Mouse (Mus musculus) forebrain, embryonic 11.5 days (tissue): ENCODE measurements at regions not wholly inside any gene's neighbourhood (a gene's known extent, or its start where the extent isn't known, plus 50 kb on each side); places are given as distances from the start of the nearest gene placed in this dataset.

Experiments used
- ATAC-seq: fragments of 200-750 bp; cut with Nextera tagmentation; replicated peaks from 2 replicates; pipeline ENCODE4 v1.8.0; 2017; ENCODE audit warnings: moderate TSS enrichment; ENCODE audit not compliant: low FRiP score
- DNase-seq: peaks from one replicate; pipeline ENCODE4 v3.0.0-alpha.2; 2017; ENCODE audit warnings: low spot score
- H3K27ac ChIP-seq: fragments of 300-500 bp; sonication (generic); 2 replicates; pipeline ENCODE4 v1.5.1; 2014; ENCODE audit warnings: low read depth, low read length
- H3K27me3 ChIP-seq: fragments of 300-500 bp; sonication (generic); 2 replicates; pipeline ENCODE4 v1.6.1; 2014; ENCODE audit warnings: mild to moderate bottlenecking, low read length, mixed read lengths; ENCODE audit not compliant: control insufficient read depth, insufficient read depth
- H3K36me3 ChIP-seq: fragments of 300-500 bp; sonication (generic); 2 replicates; pipeline ENCODE4 v1.6.1; 2014; ENCODE audit warnings: mild to moderate bottlenecking, low read length, moderate library complexity, mixed read lengths; ENCODE audit not compliant: control insufficient read depth, insufficient read depth
- H3K4me1 ChIP-seq: fragments of 300-500 bp; sonication (generic); replicated peaks from 2 replicates; pipeline ENCODE4 v1.6.1; 2014; ENCODE audit warnings: low read length, mixed read lengths; ENCODE audit not compliant: control insufficient read depth, insufficient read depth
- H3K4me2 ChIP-seq: fragments of 300-500 bp; sonication (generic); 2 replicates; pipeline ENCODE4 v1.6.1; 2014; ENCODE audit warnings: low read depth, mild to moderate bottlenecking, low read length, moderate library complexity, mixed read lengths; ENCODE audit not compliant: severe bottlenecking
- H3K4me3 ChIP-seq: fragments of 300-500 bp; sonication (generic); 2 replicates; pipeline ENCODE4 v1.5.1; 2014; ENCODE audit warnings: low read depth, low read length
- H3K9ac ChIP-seq: fragments of 300-500 bp; sonication (generic); 2 replicates; pipeline ENCODE4 v1.6.1; 2014; ENCODE audit warnings: low read length
- H3K9me3 ChIP-seq: fragments of 300-500 bp; sonication (generic); 2 replicates; pipeline ENCODE4 v1.6.1; 2016; ENCODE audit warnings: low read length, mixed read lengths; ENCODE audit not compliant: control insufficient read depth
- WGBS: fragments of 180-500 bp; shearing (Covaris S2); extraction: QIAGEN DNeasy Blood & Tissue Kit; methylation state at CpG from one replicate; pipeline ENCODE4 v1.1.7; 2014; 5-methylcytosine and 5-hydroxymethylcytosine counted together

- DNase-seq (no peak), ATAC-seq (no peak)
- 76% methylated on average over 2 of the region's 2 CpGs for WGBS
- Histone ChIP-seq H3K27ac (no peak overlapping the region), H3K9ac (no peak overlapping the region), H3K9me3 (no peaks in the 10 kb centered on the region), H3K36me3 (no peaks in the 10 kb centered on the region), H3K4me1 (no peaks in the 10 kb centered on the region), H3K4me2 (no peak overlapping the region), H3K27me3 (no peaks in the 10 kb centered on the region), H3K4me3 (no peak overlapping the region)
Measured at GRCm38 (mm10) chr11:7852612-7853011, 638.9 kb upstream of the Igfbp3 start.

- H3K27me3 ChIP-seq: no peaks in the 10 kb centered on the region
- WGBS: 74% methylated on average over 8 of the region's 8 CpGs
- H3K27ac ChIP-seq: no peak overlapping the region
- no peak for DNase-seq
- no peaks in the 10 kb centered on the region for H3K4me1 ChIP-seq
- H3K4me2 ChIP-seq: no peak overlapping the region
- no peaks in the 10 kb centered on the region for H3K9me3 ChIP-seq
- no peak overlapping the region for H3K9ac ChIP-seq
- no peak for ATAC-seq
- no peak overlapping the region for H3K4me3 ChIP-seq
- H3K36me3 ChIP-seq: no peaks in the 10 kb centered on the region
Measured at GRCm38 (mm10) chr11:7838311-7839237, 624.9 kb upstream of the Igfbp3 start.

GRCm38 (mm10) chr11:7837486-7837885, 623.8 kb upstream of the Igfbp3 start:
- no peak overlapping the region for H3K4me3 ChIP-seq
- no peaks in the 10 kb centered on the region for H3K27me3 ChIP-seq
- ATAC-seq: no peak
- H3K9ac ChIP-seq: no peak overlapping the region
- H3K9me3 ChIP-seq: no peaks in the 10 kb centered on the region
- no peak overlapping the region for H3K4me2 ChIP-seq
- no peak for DNase-seq
- 88% methylated on average over 5 of the region's 5 CpGs for WGBS
- no peaks in the 10 kb centered on the region for H3K36me3 ChIP-seq
- no peaks in the 10 kb centered on the region for H3K4me1 ChIP-seq
- no peak overlapping the region for H3K27ac ChIP-seq

GRCm38 (mm10) chr11:7834151-7834550, 620.4 kb upstream of the Igfbp3 start:
- H3K9ac ChIP-seq: no peak overlapping the region
- WGBS: 50% methylated on average over 2 of the region's 2 CpGs
- no peak overlapping the region for H3K4me2 ChIP-seq
- ATAC-seq (no peak), DNase-seq (no peak)
- no peaks in the 10 kb centered on the region for H3K9me3 ChIP-seq
- no peak overlapping the region for H3K4me3 ChIP-seq
- H3K27me3 ChIP-seq: no peaks in the 10 kb centered on the region
- H3K27ac ChIP-seq: no peak overlapping the region
- no peaks in the 10 kb centered on the region for H3K4me1 ChIP-seq
- H3K36me3 ChIP-seq: no peaks in the 10 kb centered on the region

- Histone ChIP-seq H3K4me1 (no peaks in the 10 kb centered on the region), H3K27ac (no peak overlapping the region), H3K9me3 (no peaks in the 10 kb centered on the region), H3K4me2 (no peak overlapping the region), H3K36me3 (no peaks in the 10 kb centered on the region), H3K9ac (no peak overlapping the region), H3K27me3 (no peaks in the 10 kb centered on the region), H3K4me3 (no peak overlapping the region)
- WGBS: 75% methylated on average over 8 of the region's 8 CpGs
- ATAC-seq (no peak), DNase-seq (no peak)
Measured at GRCm38 (mm10) chr11:7832376-7832775, 618.7 kb upstream of the Igfbp3 start.

- 34% methylated on average over 1 of the region's 1 CpGs for WGBS
- H3K9me3 ChIP-seq: no peaks in the 10 kb centered on the region
- DNase-seq (no peak), ATAC-seq (no peak)
- H3K9ac ChIP-seq: no peak overlapping the region
- no peaks in the 10 kb centered on the region for H3K4me1 ChIP-seq
- H3K27ac ChIP-seq: no peak overlapping the region
- H3K4me3 ChIP-seq: no peak overlapping the region
- no peaks in the 10 kb centered on the region for H3K36me3 ChIP-seq
- H3K27me3 ChIP-seq: no peaks in the 10 kb centered on the region
- H3K4me2 ChIP-seq: no peak overlapping the region
Measured at GRCm38 (mm10) chr11:7829770-7830169, 616.0 kb upstream of the Igfbp3 start.

- H3K9ac ChIP-seq: no peak overlapping the region
- H3K4me2 ChIP-seq: no peak overlapping the region
- no peaks in the 10 kb centered on the region for H3K4me1 ChIP-seq
- ATAC-seq (no peak), DNase-seq (no peak)
- no peak overlapping the region for H3K27ac ChIP-seq
- H3K4me3 ChIP-seq: no peak overlapping the region
- no peaks in the 10 kb centered on the region for H3K9me3 ChIP-seq
- H3K36me3 ChIP-seq: no peaks in the 10 kb centered on the region
- H3K27me3 ChIP-seq: no peaks in the 10 kb centered on the region
- WGBS: 94% methylated on average over 4 of the region's 4 CpGs
Measured at GRCm38 (mm10) chr11:7828001-7828400, 614.3 kb upstream of the Igfbp3 start.

GRCm38 (mm10) chr11:7827402-7827801, 613.7 kb upstream of the Igfbp3 start:
- Histone ChIP-seq H3K4me1 (no peaks in the 10 kb centered on the region), H3K27me3 (no peaks in the 10 kb centered on the region), H3K27ac (no peak overlapping the region), H3K4me2 (no peak overlapping the region), H3K9ac (no peak overlapping the region), H3K4me3 (no peak overlapping the region), H3K9me3 (no peaks in the 10 kb centered on the region), H3K36me3 (no peaks in the 10 kb centered on the region)
- WGBS: 91% methylated on average over 1 of the region's 1 CpGs
- DNase-seq (no peak), ATAC-seq (no peak)

- H3K27me3 ChIP-seq: no peaks in the 10 kb centered on the region
- ATAC-seq: no peak
- no peak overlapping the region for H3K4me3 ChIP-seq
- no peak overlapping the region for H3K27ac ChIP-seq
- H3K9me3 ChIP-seq: no peaks in the 10 kb centered on the region
- H3K36me3 ChIP-seq: no peaks in the 10 kb centered on the region
- H3K9ac ChIP-seq: no peak overlapping the region
- no peak overlapping the region for H3K4me2 ChIP-seq
- no peak for DNase-seq
- H3K4me1 ChIP-seq: no peaks in the 10 kb centered on the region
- WGBS: 89% methylated on average over 5 of the region's 5 CpGs
Measured at GRCm38 (mm10) chr11:7815750-7816149, 602.0 kb upstream of the Igfbp3 start.
